Mouse (Mus musculus): ENCODE results near the gene Dst.

Gene Dst

GRCm38 (mm10) chr1:33908191-33908962 lies at the start of gene Dst:
Dst (plus strand) TSS chr1:33908225.
- DNase-seq (ENCODE audit: low spot score), result no peak

GRCm38 (mm10) chr1:33869031-33869430 lies 39.0 kb upstream of the Dst start:
- no peak for DNase-seq (ENCODE audit: low spot score)

- DNase-seq (ENCODE audit: low spot score), result no peak
Measured at GRCm38 (mm10) chr1:33869437-33869836, 38.6 kb upstream of the Dst start.

GRCm38 (mm10) chr1:33873561-33873960 lies 34.5 kb upstream of the Dst start:
- DNase-seq (ENCODE audit: low spot score), result no peak

GRCm38 (mm10) chr1:33875691-33876090 lies 32.3 kb upstream of the Dst start:
- peak; percentile 21 for DNase-seq (ENCODE audit: low spot score)

GRCm38 (mm10) chr1:33876416-33876815 lies 31.6 kb upstream of the Dst start:
- no peak for DNase-seq (ENCODE audit: low spot score)

GRCm38 (mm10) chr1:33878170-33878569 lies 29.9 kb upstream of the Dst start:
- no peak for DNase-seq (ENCODE audit: low spot score)

DNA sequence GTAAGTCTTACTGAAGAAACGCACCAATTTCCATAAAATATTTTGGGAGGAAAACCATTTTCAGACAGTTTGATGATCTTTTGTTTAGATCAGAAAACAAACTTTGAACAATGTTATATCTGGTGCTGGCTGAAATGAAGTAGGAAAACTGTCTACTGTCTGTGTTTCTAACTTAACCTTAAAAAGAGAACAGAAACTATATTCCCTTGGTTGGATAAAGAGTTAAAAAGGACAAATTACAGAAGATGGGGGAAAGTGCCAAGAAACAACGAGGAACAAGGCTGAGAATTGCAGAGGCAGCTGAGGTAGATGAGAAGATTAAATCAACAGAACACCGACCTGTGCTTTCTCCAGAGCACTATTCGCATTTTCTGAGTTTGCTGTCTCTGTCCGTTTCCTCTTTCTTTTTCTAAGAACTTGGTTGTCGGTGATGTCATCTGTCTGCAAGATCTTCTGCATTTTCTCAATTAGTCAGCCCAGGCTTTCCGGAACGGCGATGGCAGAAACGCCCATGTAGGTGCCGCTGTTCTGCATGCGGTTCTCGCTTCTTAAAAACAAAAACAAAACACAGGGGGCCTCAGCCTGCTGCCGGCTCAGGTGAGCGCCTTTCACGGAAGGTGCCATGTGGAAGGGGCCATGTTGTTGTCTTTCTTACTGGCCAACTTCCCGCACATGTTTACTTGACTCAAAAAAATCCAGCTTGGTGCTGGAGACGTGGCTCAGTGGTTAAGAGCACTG lies 24.8 kb upstream of the Dst start:
- peak; percentile 49 for DNase-seq (ENCODE audit: low spot score)

GRCm38 (mm10) chr1:33892784-33893183 lies 15.2 kb upstream of the Dst start:
- DNase-seq (ENCODE audit: low spot score), result peak; percentile 58

DNA sequence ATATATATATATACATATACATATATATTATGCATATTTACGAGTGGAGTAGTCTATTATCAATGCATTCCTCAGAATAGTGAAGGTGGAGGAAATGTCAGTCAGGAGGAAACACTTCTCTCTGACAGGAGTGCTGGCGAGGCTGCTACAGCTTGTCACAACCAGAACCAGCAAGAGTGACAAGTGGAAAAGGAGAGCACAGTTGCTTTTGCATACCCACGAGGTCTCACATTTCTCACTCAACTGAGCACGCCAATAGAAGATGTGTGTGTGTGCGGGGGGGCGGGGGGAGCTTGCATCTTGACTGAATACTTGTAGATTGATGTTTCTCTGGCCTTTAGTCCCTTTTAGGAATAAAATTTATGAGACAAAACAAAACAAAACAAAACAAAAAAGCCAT lies 11.9 kb upstream of the Dst start:
- DNase-seq (ENCODE audit: low spot score), result no peak

GRCm38 (mm10) chr1:33896666-33897065 lies 11.4 kb upstream of the Dst start:
- DNase-seq (ENCODE audit: low spot score), result no peak

DNA sequence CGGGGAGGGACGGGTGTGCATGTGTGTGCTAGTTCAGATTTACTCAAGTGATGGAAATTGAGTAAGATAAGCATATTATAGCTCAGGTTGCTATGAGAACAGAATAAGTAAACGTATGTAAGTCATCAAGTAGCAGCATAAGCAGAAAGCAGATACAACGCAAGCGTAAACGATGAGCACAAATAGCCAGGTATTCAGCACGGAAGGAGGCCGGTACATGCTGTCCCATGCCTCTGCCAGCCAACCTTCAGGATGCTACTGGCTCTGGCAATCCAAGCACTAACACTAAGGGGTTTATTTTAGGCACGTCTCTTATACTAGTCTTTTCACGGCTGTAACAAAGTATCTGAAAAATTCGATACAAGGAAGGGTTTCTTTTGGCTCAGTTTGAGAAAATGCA lies 10.6 kb upstream of the Dst start:
- DNase-seq (ENCODE audit: low spot score), result no peak

DNA sequence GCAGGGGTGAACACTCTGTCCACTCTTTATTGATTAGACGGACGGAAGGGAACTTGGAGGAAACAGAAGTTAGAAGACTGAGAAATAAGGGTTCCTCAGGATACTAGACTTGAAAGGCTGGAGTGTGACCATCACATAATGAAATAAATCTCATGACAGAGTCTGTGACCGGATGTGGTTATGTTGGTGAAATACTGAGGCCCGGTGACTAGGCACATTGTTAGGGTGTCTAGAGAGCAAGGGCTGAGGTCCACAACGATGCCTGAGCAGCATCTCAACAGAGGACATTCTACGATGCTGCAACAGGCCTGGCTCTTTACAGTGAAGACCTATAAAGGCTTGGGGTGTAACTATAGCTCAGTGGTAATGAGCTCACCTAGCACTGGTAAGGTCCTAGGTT lies 9.7 kb upstream of the Dst start:
- DNase-seq (ENCODE audit: low spot score), result no peak

DNA sequence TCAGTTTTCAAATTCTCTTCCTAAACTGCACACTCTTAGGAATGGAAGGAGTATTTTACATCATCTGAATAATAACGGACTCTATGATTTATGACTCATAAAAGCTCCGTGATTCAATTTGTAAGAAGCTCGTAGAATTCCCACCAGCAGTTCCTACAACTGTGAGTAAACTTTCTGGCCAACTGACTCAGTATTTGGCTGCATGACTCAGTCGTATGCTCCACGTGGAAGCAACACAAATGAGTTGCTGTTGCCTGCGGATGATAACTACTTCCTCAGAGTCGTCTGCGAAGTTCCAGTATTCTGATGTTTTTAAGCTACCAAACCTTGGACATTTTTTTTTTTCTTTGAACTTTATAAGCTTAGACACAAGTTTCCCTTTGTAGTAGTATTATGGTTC lies 7.8 kb upstream of the Dst start:
- DNase-seq (ENCODE audit: low spot score), result no peak

- DNase-seq (ENCODE audit: low spot score), result peak; percentile 16
Measured at GRCm38 (mm10) chr1:33903587-33903986, 4.4 kb upstream of the Dst start.

DNA sequence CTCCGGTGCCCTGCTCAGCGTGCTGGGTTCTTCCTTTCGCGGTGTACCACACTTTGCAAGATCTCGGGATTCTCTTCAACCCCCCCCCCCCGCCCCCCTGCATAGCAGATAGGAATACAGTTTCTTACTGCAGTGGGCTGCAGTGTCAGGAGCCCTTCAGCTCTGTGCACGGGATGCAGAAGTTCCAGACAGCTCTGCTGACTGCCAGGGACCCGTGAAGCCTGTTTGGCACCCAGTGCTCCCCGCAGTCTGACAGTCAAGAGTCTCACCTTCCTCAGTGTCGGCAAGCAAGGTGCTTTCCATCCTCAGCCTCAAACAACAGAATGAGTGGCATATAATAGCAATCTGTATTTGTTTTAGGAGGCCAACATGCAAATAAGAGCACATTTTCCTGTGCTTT lies 1.8 kb upstream of the Dst start:
- no peak for DNase-seq (ENCODE audit: low spot score)

DNA sequence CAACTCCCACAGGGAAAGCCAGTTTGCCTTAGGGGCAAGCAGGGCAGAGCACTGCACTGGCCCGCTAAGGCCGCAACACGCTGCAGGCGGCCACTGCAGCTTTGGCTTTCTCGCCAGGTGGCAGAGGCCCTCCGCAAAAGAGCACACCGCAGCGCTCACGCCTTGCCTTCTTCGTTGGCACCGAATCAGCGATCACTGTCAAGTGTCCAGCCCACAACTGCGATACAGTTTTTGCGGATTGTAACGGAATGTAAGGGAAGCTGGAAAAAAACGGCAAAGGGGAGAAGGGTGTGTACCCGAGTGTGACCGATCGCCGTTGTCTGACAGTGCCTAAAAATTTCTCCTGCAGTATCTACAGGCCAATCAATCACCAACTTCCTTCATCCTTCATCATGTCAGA lies 1.1 kb upstream of the Dst start:
- peak; percentile 17 for DNase-seq (ENCODE audit: low spot score)

DNA sequence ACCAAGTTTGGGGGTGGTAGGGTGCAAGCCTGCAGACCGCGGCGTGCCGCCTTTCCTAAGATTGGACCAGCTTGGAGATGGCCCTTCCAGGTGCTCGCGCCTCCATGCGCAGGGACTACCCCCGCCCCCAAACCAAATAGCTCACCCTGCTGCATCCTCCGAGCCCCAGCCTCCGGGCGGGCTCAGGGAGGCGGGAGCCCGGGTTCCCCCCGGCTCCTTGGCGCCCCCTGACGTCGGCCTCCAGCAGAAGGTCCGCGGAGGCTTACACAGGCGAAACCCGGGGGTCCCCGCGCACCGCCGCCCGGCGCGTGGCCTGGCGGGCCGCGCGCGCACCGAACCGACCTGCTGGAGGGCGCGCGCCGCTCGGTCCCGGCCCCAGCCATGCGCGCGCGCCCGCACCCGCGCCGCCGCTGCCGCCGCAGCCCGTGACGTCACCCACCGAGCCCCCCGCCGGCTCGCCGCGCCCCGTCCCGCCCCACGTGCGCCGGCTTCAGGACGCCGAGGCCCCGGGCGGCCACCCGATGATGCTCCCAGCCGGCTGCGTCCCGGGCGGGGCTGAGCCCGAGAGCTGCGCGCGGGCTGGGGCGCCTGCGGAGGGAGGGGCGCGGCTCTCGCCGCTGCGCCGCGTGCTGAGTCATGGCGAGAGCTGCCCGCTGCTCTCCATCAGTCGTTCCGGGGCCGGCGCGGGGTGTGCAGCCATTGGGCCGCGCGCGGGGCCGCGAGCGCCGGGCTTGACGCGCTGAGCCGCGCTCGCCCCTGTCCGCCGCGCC lies 419 bp upstream of the Dst start, which contains the start of gene Bend6:
Gene Bend6, minus strand, starts transcription at position 396 of the 770 bp plus-strand sequence.
- peak; percentile 74 for DNase-seq (ENCODE audit: low spot score)

DNA sequence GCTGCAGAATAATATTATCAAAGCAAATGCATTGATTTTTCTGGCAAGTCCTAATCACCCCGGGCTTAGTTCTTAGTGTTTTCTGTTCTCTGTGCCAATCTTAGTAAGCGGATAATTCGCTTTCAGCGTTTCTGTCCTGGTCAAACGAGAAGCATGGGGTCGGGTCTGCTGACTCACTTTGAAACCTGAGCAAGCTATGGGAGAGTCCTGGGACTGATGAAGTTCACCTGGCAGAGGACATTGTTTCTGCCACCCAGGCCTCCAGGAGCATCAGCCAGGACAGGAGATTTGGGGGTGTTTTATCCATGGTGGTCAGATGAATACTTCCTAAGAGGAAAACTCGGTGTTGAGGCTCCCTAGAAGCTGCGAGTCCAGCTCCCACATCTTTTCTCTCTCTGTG lies 3.6 kb downstream of the Dst start:
- DNase-seq (ENCODE audit: low spot score), result no peak

- DNase-seq (ENCODE audit: low spot score), result no peak
Measured at GRCm38 (mm10) chr1:33916554-33916953, 8.5 kb downstream of the Dst start.

- DNase-seq (ENCODE audit: low spot score), result no peak
Measured at GRCm38 (mm10) chr1:33922975-33923374, 14.9 kb downstream of the Dst start.

- DNase-seq (ENCODE audit: low spot score), result no peak
Measured at GRCm38 (mm10) chr1:33925283-33925682, 17.3 kb downstream of the Dst start.

DNA sequence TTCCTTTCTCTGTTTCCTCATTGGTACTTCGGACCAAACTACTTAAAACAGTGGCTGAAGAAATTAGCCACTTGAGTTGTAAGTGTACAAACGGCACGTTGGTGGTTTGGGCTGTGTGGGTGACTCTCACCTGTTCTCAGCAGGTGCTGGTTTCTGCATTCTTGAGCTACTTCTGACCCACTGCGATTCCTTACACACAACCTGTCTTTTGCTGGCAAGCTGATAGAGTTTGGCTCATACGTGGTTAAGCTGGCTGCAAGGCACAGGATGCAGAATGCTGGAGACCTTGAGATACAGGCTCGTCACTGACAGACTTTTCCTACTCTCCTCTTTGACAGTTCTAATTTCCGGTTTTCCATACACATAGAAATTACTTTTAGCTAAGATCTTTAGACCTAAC lies 19.4 kb downstream of the Dst start:
- DNase-seq (ENCODE audit: low spot score), result no peak
